Mouse (Mus musculus) megakaryocyte, embryonic 14.5 days (primary cell): Measurements from ENCODE around the gene Rps6ka1.

Source experiments
- FLI1 ChIP-seq: IDR thresholded peaks from 2 replicates; pipeline ENCODE4 v1.6.1; 2012; ENCODE audit warnings: low read length, inconsistent platforms, mixed read lengths
- GATA1 ChIP-seq: IDR thresholded peaks from 3 replicates; pipeline ENCODE4 v1.6.1; 2012; ENCODE audit warnings: mixed read lengths, low read length, inconsistent platforms, borderline replicate concordance

- TF ChIP-seq GATA1: no peak
- TF ChIP-seq FLI1: no peak
Observed at GRCm38 (mm10) chr4:133887672-133888453, at the start of gene Rps6ka1.
